Mouse (Mus musculus) heart, adult 2 months (tissue): ENCODE results near the gene Ahnak2. TPM values are rescaled to one million over a fixed set of nuclear protein-coding genes. Genes with fewer than 3 reads are reported as not detected.
A peak's percentile ranks its signal among the peaks of the same experiment; 100 is the strongest.

ENCODE experiments used
- DNase-seq, 2 experiments: peaks; one replicate each; pipeline ENCODE4 v3.0.0; 2021
- H3K27ac ChIP-seq: fragments of 200-600 bp; 2 replicates; pipeline ENCODE4 v1.8.1; 2022
- H3K27me3 ChIP-seq: fragments of 200-500 bp; 2 replicates; pipeline ENCODE4 v1.6.1; 2012; ENCODE audit warnings: mild to moderate bottlenecking, low read length, inconsistent platforms, mixed read lengths; ENCODE audit not compliant: control insufficient read depth, insufficient read depth
- H3K36me3 ChIP-seq: fragments of 200-500 bp; 2 replicates; pipeline ENCODE4 v1.6.1; 2012; ENCODE audit warnings: low read length, inconsistent platforms; ENCODE audit not compliant: control insufficient read depth, insufficient read depth
- H3K4me1 ChIP-seq: fragments of 200-500 bp; 2 replicates; pipeline ENCODE4 v1.6.1; 2011; ENCODE audit warnings: low read length; ENCODE audit not compliant: control insufficient read depth, insufficient read depth
- H3K4me3 ChIP-seq: fragments of 200-600 bp; 2 replicates; pipeline ENCODE4 v1.8.1; 2022
- H3K79me2 ChIP-seq: fragments of 200-500 bp; replicated peaks from 2 replicates; pipeline ENCODE4 v1.6.1; 2012; ENCODE audit warnings: mild to moderate bottlenecking, inconsistent platforms, low read length, moderate library complexity, mixed read lengths; ENCODE audit not compliant: control insufficient read depth, insufficient read depth
- H3K9ac ChIP-seq: fragments of 200-500 bp; 2 replicates; pipeline ENCODE4 v1.6.1; 2012; ENCODE audit warnings: low read depth, mild to moderate bottlenecking, control low read depth, inconsistent platforms, low read length, mixed read lengths
- CTCF ChIP-seq: fragments of 200-600 bp; IDR thresholded peaks from 2 replicates; pipeline ENCODE4 v1.8.1; 2022; ENCODE audit warnings: antibody characterized with exemption, mild to moderate bottlenecking, moderate library complexity
- EP300 ChIP-seq: fragments of 200-500 bp; IDR thresholded peaks from 2 replicates; pipeline ENCODE4 v1.6.1; 2011; ENCODE audit warnings: low read depth, low read length, control low read depth; ENCODE audit not compliant: insufficient read depth
- POLR2A ChIP-seq: fragments of 200-500 bp; IDR thresholded peaks from 2 replicates; pipeline ENCODE4 v1.6.1; 2011; ENCODE audit warnings: mild to moderate bottlenecking, low read depth, low read length, control low read depth; ENCODE audit not compliant: insufficient read depth
- WGBS: fragments of 180-500 bp; shearing (Covaris S2); methylation state at CpG from one replicate; pipeline ENCODE4 v1.1.7; 2018; 5-methylcytosine and 5-hydroxymethylcytosine counted together
- intact Hi-C: fragments of 180-260 bp; cut with DNase I; formaldehyde crosslinking; loops from one replicate; pipeline ENCODE4 v1.15.1; 2025
- polyA plus RNA-seq: library from polyadenylated mRNA; depleted of rRNA; stranded (reverse); fragments of >200 nt; gene quantifications from 2 replicates; pipeline ENCODE4 v1.2.3, GENCODE M21; 2012
- total RNA-seq, 2 experiments: library from RNA; stranded (reverse); gene quantifications; 2 replicates each; pipeline ENCODE4 v1.2.3; 2021

The Ahnak2 gene
- total and polyA plus RNA-seq, 3 experiments: 5.4 to 15.7 (median 14.8) TPM

DNA sequence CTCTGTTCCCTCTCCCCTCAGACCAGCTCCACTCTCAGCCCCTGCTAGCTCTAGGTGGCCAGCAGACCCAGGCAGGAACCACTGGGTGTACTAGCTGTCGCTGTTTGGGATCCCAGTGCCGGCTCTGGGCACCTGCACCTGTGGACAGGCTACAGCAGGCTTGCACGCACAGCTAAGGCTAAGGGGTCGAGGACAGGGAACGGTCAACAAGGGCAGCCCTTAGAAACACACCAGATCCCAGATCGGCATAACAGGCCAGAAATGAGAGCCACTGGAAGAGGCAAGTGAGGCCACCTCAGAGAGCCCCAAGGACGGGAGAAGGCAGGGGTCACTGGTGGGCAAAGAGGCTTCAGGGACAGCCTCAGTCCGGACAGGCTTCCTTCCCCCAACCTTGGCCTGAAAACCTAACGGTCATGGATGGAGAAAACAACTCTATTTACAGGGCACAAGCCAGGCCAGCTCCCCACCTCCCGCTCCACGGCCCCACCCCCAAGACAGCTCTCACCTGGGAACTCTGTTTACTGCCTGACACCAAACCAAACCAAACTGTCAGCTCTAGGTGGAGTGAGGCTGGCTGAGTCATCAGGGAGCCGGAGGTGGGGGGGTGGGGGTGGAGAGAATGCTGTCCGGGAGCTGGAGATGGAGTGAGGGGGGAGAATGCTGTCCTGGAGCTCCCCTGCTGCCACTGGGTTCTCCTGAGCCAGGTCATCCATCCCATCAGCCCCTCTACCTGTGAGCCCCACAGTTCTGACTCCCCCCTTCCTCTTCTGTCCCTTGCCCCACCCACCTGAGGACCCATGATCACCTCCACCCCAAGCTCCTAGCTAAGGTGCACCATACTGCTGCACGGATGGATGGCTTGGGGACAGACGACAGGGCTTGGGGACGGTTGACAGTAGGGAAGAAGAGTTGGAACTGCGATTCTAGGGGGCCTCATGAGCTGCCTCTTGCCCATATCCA lies 5.6 kb downstream of the Ahnak2 start:
- Histone ChIP-seq H3K9ac (no peak overlapping the region), H3K4me3 (no peak overlapping the region), H3K79me2 (no peaks in the 10 kb centered on the region), H3K27me3 (no peaks in the 10 kb centered on the region), H3K27ac (peak overlapping the region; percentile 26; the same call in 1 of the 2 replicates), H3K36me3 (no peaks in the 10 kb centered on the region), H3K4me1 (peaks cover 11% of the 10 kb centered on the region)
- TF ChIP-seq EP300: no peak
- no peak for TF ChIP-seq CTCF
- TF ChIP-seq POLR2A: no peak
- intact Hi-C loops: no loop called here
- DNase-seq: no peak
- 57% methylated on average over 17 of the region's 17 CpGs for WGBS

DNA sequence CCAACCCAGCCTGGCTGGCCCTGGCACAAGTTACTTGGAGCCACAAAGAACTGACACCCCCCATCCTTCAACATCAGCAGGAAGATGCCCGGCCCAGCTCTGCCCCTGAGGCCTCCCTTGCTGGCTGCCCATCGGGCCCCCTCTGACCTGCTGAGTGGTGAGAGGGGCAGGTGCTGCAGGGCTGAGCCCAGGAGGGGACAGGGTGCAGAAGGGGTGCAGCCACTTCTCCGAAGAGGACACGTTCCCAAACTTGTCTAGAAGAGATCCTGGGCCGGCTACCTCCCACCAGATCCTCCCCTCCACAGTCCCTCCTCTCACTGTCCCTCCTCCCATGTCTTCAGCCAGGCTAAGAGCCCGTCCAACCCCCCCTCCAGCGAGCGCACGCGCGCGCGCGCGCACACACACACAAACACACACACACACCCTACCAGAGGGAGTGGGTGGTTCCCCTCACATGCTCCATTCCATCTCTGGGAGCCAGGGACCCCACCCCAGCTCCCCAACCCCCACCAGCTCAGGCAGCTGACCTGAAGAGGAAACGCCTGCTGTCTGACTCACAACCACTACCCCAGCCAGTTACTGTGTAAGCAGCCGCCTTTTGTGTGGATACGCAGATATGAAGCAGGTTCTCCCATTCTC lies 6.9 kb downstream of the Ahnak2 start:
- peak; percentile 65 to 76 for DNase-seq
- intact Hi-C loops: no loop called here
- Histone ChIP-seq H3K27ac (peak overlapping the region; percentile 57), H3K4me1 (peaks cover 12% of the 10 kb centered on the region), H3K27me3 (no peaks in the 10 kb centered on the region), H3K9ac (peak overlapping the region; percentile 52), H3K79me2 (no peaks in the 10 kb centered on the region), H3K36me3 (no peaks in the 10 kb centered on the region), H3K4me3 (peak overlapping the region; percentile 23)
- TF ChIP-seq POLR2A (peak; percentile 50), CTCF (no peak), EP300 (0 out of 2 replicates have a peak, but pooled peaks have one; percentile 16)
- WGBS: 37% methylated on average over 18 of the region's 18 CpGs

DNA sequence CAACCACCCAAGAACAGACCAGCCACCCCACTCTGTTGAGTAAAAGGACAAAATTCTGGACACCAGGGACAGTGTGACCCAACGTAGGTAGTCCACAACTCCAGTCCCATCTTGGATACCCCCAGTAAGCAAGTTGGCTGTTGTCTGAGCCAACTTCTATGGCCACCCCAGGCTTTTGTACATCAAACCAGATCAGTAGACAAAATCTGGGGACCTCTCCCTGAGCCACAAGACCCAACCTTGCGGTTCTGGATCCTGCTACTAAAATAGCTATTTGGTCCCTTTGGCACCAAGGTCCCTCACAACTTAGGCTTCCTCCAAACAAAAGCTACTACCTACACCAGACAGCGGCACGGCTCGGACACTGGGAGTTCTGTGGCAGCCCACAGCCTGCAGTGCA lies 7.5 kb downstream of the Ahnak2 start:
- peak overlapping the region; percentile 52 for H3K9ac ChIP-seq
- peak overlapping the region; percentile 23 for H3K4me3 ChIP-seq
- H3K4me1 ChIP-seq: peaks cover 12% of the 10 kb centered on the region

GRCm38 (mm10) chr12:112794356-112794816 lies 8.1 kb downstream of the Ahnak2 start:
- Histone ChIP-seq H3K79me2 (no peaks in the 10 kb centered on the region), H3K27ac (peak overlapping the region; percentile 57), H3K4me1 (peaks cover 12% of the 10 kb centered on the region), H3K4me3 (peak overlapping the region; percentile 12), H3K9ac (peak overlapping the region; percentile 14), H3K27me3 (no peaks in the 10 kb centered on the region), H3K36me3 (no peaks in the 10 kb centered on the region)
- intact Hi-C loops: no loop called here
- no peak for TF ChIP-seq POLR2A
- no peak for TF ChIP-seq CTCF
- DNase-seq: no peak
- WGBS: 19% methylated on average over 7 of the region's 7 CpGs

More for the DNA sequence above, 7.5 kb downstream of the Ahnak2 start:
- intact Hi-C loops: no loop called here
- Histone ChIP-seq H3K36me3 (no peaks in the 10 kb centered on the region), H3K27me3 (no peaks in the 10 kb centered on the region), H3K79me2 (no peaks in the 10 kb centered on the region), H3K27ac (peak overlapping the region; percentile 57)
- no peak for DNase-seq
- TF ChIP-seq CTCF (no peak), EP300 (no peak), POLR2A (no peak)
- WGBS: 79% methylated on average over 5 of the region's 5 CpGs

- intact Hi-C loops: no loop called here
These were observed 8.7 kb downstream of the Ahnak2 start for GRCm38 (mm10) chr12:112793601-112794355.

More at GRCm38 (mm10) chr12:112793601-112794355, 8.7 kb downstream of the Ahnak2 start:
- H3K36me3 ChIP-seq: no peaks in the 10 kb centered on the region
- WGBS: 62% methylated on average over 13 of the region's 13 CpGs
- H3K27me3 ChIP-seq: no peaks in the 10 kb centered on the region
- H3K27ac ChIP-seq: peak overlapping the region; percentile 57
- no peaks in the 10 kb centered on the region for H3K79me2 ChIP-seq
- H3K4me3 ChIP-seq: peak overlapping the region; percentile 12; the same call in 1 of the 2 replicates
- peaks cover 12% of the 10 kb centered on the region for H3K4me1 ChIP-seq
- peak overlapping the region; percentile 22 for H3K9ac ChIP-seq
- peak; percentile 79 to 87 for DNase-seq
- TF ChIP-seq CTCF: no peak
- peak; percentile 81 for TF ChIP-seq EP300
